Mouse (Mus musculus) embryonic facial prominence, embryonic 15.5 days (tissue): ENCODE measurements around the gene Kirrel3. TPM values are rescaled to one million over a fixed set of nuclear protein-coding genes. Genes with fewer than 3 reads are reported as not detected.

Experiments
- ATAC-seq: fragments of 200-750 bp; cut with Nextera tagmentation; 2 replicates; pipeline ENCODE4 v1.8.0; 2017; ENCODE audit warnings: low read depth, moderate TSS enrichment; ENCODE audit not compliant: insufficient number of reproducible peaks, low FRiP score, low TSS enrichment
- H3K27ac ChIP-seq: fragments of 300-500 bp; sonication (generic); replicated peaks from 2 replicates; pipeline ENCODE4 v1.5.1; 2015; ENCODE audit warnings: mild to moderate bottlenecking, inconsistent platforms
- H3K27me3 ChIP-seq: fragments of 300-500 bp; sonication (generic); 2 replicates; pipeline ENCODE4 v1.6.1; 2015; ENCODE audit warnings: inconsistent platforms
- H3K36me3 ChIP-seq: fragments of 300-500 bp; sonication (generic); 2 replicates; pipeline ENCODE4 v1.6.1; 2015; ENCODE audit warnings: mild to moderate bottlenecking, inconsistent platforms
- H3K4me1 ChIP-seq: fragments of 300-500 bp; sonication (generic); 2 replicates; pipeline ENCODE4 v1.6.1; 2015; ENCODE audit warnings: inconsistent platforms
- H3K4me2 ChIP-seq: fragments of 300-500 bp; sonication (generic); replicated peaks from 2 replicates; pipeline ENCODE4 v1.6.1; 2015; ENCODE audit warnings: mild to moderate bottlenecking, inconsistent platforms
- H3K4me3 ChIP-seq: fragments of 300-500 bp; sonication (generic); replicated peaks from 2 replicates; pipeline ENCODE4 v1.5.1; 2015; ENCODE audit warnings: mild to moderate bottlenecking, inconsistent platforms
- H3K9ac ChIP-seq: fragments of 300-500 bp; sonication (generic); 2 replicates; pipeline ENCODE4 v1.6.1; 2015; ENCODE audit warnings: inconsistent platforms
- H3K9me3 ChIP-seq: fragments of 300-500 bp; sonication (generic); replicated peaks from 2 replicates; pipeline ENCODE4 v1.6.1; 2016; ENCODE audit warnings: inconsistent platforms
- WGBS: fragments of 180-500 bp; shearing (Covaris S2); methylation state at CpG from one replicate; pipeline ENCODE4 v1.1.7; 2015; 5-methylcytosine and 5-hydroxymethylcytosine counted together
- polyA plus RNA-seq: library from polyadenylated mRNA; unstranded; fragments of >200 nt; fragmentation: Nextera tagmentation; extraction: Ambion mirVana; gene quantifications from 2 replicates; pipeline ENCODE4 v1.2.1, GENCODE M21; 2015

The Kirrel3 gene
- polyA plus RNA-seq, result 6.2 and 6.6 TPM in 2 replicates

GRCm38 (mm10) chr9:34485759-34486431, at the start of gene Kirrel3:
Gene Kirrel3, plus strand, starts transcription at chr9:34485894.
- Histone ChIP-seq H3K27me3 (peaks cover 32% of the 10 kb centered on the region), H3K9ac (peak within 1 kb of the TSS; percentile 18; the same call in 1 of the 2 replicates), H3K36me3 (no peaks in the 10 kb centered on the region), H3K9me3 (no peaks in the 10 kb centered on the region), H3K27ac (no peak within 1 kb of the TSS), H3K4me2 (peak within 1 kb of the TSS; percentile 93), H3K4me1 (peaks cover 29% of the 10 kb centered on the region), H3K4me3 (peak within 1 kb of the TSS; percentile 48)
- WGBS, result under 1% methylated on average over 35 of the region's 35 CpGs
- peak; percentile 65 for ATAC-seq

- Histone ChIP-seq H3K4me1 (no peaks in the 10 kb centered on the region; the same call in 1 of the 2 replicates), H3K27me3 (no peaks in the 10 kb centered on the region), H3K9ac (no peak overlapping the region), H3K36me3 (no peaks in the 10 kb centered on the region), H3K27ac (no peak overlapping the region), H3K9me3 (no peaks in the 10 kb centered on the region), H3K4me2 (no peak overlapping the region), H3K4me3 (no peak overlapping the region)
- WGBS, result 56% methylated on average over 4 of the region's 4 CpGs
- no peak for ATAC-seq
These were observed 45.0 kb upstream of the Kirrel3 start for GRCm38 (mm10) chr9:34440721-34441120.

- no peaks in the 10 kb centered on the region for H3K9me3 ChIP-seq
- H3K9ac ChIP-seq, result no peak overlapping the region
- ATAC-seq, result no peak
These were observed 41.7 kb upstream of the Kirrel3 start for GRCm38 (mm10) chr9:34443950-34444349.

GRCm38 (mm10) chr9:34446497-34447350, 39.0 kb upstream of the Kirrel3 start:
- 45% methylated on average over 15 of the region's 15 CpGs for WGBS
- ATAC-seq, result peak; percentile 78

More at GRCm38 (mm10) chr9:34443950-34444349, 41.7 kb upstream of the Kirrel3 start:
- Histone ChIP-seq H3K4me3 (no peak overlapping the region), H3K36me3 (no peaks in the 10 kb centered on the region), H3K27ac (no peak overlapping the region), H3K4me2 (no peak overlapping the region), H3K4me1 (no peaks in the 10 kb centered on the region; the same call in 1 of the 2 replicates), H3K27me3 (no peaks in the 10 kb centered on the region)
- WGBS, result 69% methylated on average over 4 of the region's 4 CpGs

GRCm38 (mm10) chr9:34447736-34448135, 38.0 kb upstream of the Kirrel3 start:
- Histone ChIP-seq H3K36me3 (no peaks in the 10 kb centered on the region), H3K4me1 (no peaks in the 10 kb centered on the region), H3K4me3 (no peak overlapping the region), H3K27ac (no peak overlapping the region), H3K9me3 (no peaks in the 10 kb centered on the region), H3K4me2 (no peak overlapping the region), H3K9ac (no peak overlapping the region), H3K27me3 (no peaks in the 10 kb centered on the region)
- no peak for ATAC-seq
- 86% methylated on average over 2 of the region's 2 CpGs for WGBS

More at GRCm38 (mm10) chr9:34446497-34447350, 39.0 kb upstream of the Kirrel3 start:
- no peaks in the 10 kb centered on the region for H3K4me1 ChIP-seq
- H3K9me3 ChIP-seq, result no peaks in the 10 kb centered on the region
- H3K27ac ChIP-seq, result no peak overlapping the region
- no peak overlapping the region for H3K9ac ChIP-seq
- H3K4me3 ChIP-seq, result no peak overlapping the region
- no peak overlapping the region for H3K4me2 ChIP-seq
- H3K27me3 ChIP-seq, result no peaks in the 10 kb centered on the region
- no peaks in the 10 kb centered on the region for H3K36me3 ChIP-seq

- H3K4me1 ChIP-seq, result no peaks in the 10 kb centered on the region
- H3K4me3 ChIP-seq, result no peak overlapping the region
- no peaks in the 10 kb centered on the region for H3K9me3 ChIP-seq
- ATAC-seq, result no peak
- no peak overlapping the region for H3K9ac ChIP-seq
- H3K27me3 ChIP-seq, result no peaks in the 10 kb centered on the region
- 80% methylated on average over 4 of the region's 4 CpGs for WGBS
- no peaks in the 10 kb centered on the region for H3K36me3 ChIP-seq
- H3K27ac ChIP-seq, result no peak overlapping the region
- H3K4me2 ChIP-seq, result no peak overlapping the region
These were observed 37.2 kb upstream of the Kirrel3 start for GRCm38 (mm10) chr9:34448467-34448866.

GRCm38 (mm10) chr9:34458189-34458588, 27.5 kb upstream of the Kirrel3 start:
- H3K27me3 ChIP-seq, result no peaks in the 10 kb centered on the region
- H3K4me1 ChIP-seq, result 0 out of 2 replicates have a peak, but pooled peaks cover 4% of the 10 kb centered on the region
- no peak overlapping the region for H3K27ac ChIP-seq
- WGBS, result 59% methylated on average over 5 of the region's 5 CpGs
- no peak overlapping the region for H3K4me2 ChIP-seq
- no peaks in the 10 kb centered on the region for H3K36me3 ChIP-seq
- H3K9me3 ChIP-seq, result no peaks in the 10 kb centered on the region
- ATAC-seq, result no peak
- H3K4me3 ChIP-seq, result no peak overlapping the region
- H3K9ac ChIP-seq, result no peak overlapping the region

- H3K4me3 ChIP-seq, result no peak overlapping the region
- no peak overlapping the region for H3K27ac ChIP-seq
- H3K9me3 ChIP-seq, result no peaks in the 10 kb centered on the region
- H3K9ac ChIP-seq, result no peak overlapping the region
- H3K4me2 ChIP-seq, result no peak overlapping the region
- 0 out of 2 replicates have a peak, but pooled peaks cover 4% of the 10 kb centered on the region for H3K4me1 ChIP-seq
- H3K27me3 ChIP-seq, result no peaks in the 10 kb centered on the region
- WGBS, result 46% methylated on average over 5 of the region's 5 CpGs
- no peak for ATAC-seq
- H3K36me3 ChIP-seq, result no peaks in the 10 kb centered on the region
These were observed 25.7 kb upstream of the Kirrel3 start for GRCm38 (mm10) chr9:34459968-34460367.

- WGBS, result 45% methylated on average over 2 of the region's 2 CpGs
- Histone ChIP-seq H3K9me3 (no peaks in the 10 kb centered on the region), H3K9ac (no peak overlapping the region), H3K4me3 (no peak overlapping the region), H3K4me2 (no peak overlapping the region), H3K27me3 (no peaks in the 10 kb centered on the region), H3K4me1 (no peaks in the 10 kb centered on the region), H3K36me3 (no peaks in the 10 kb centered on the region), H3K27ac (no peak overlapping the region)
- ATAC-seq, result no peak
These were observed 22.0 kb upstream of the Kirrel3 start for GRCm38 (mm10) chr9:34463666-34464065.

GRCm38 (mm10) chr9:34466058-34466457, 19.6 kb upstream of the Kirrel3 start:
- H3K27me3 ChIP-seq, result no peaks in the 10 kb centered on the region
- H3K4me2 ChIP-seq, result no peak overlapping the region
- H3K4me1 ChIP-seq, result no peaks in the 10 kb centered on the region
- H3K27ac ChIP-seq, result no peak overlapping the region
- WGBS, result 54% methylated on average over 3 of the region's 3 CpGs
- no peaks in the 10 kb centered on the region for H3K36me3 ChIP-seq
- no peak for ATAC-seq
- no peaks in the 10 kb centered on the region for H3K9me3 ChIP-seq
- no peak overlapping the region for H3K4me3 ChIP-seq
- H3K9ac ChIP-seq, result no peak overlapping the region

- Histone ChIP-seq H3K27ac (no peak overlapping the region), H3K36me3 (no peaks in the 10 kb centered on the region), H3K9ac (no peak overlapping the region), H3K4me3 (no peak overlapping the region), H3K4me1 (no peaks in the 10 kb centered on the region), H3K4me2 (no peak overlapping the region), H3K9me3 (no peaks in the 10 kb centered on the region), H3K27me3 (no peaks in the 10 kb centered on the region)
- WGBS, result 89% methylated on average over 3 of the region's 3 CpGs
- ATAC-seq, result no peak
These were observed 16.5 kb upstream of the Kirrel3 start for GRCm38 (mm10) chr9:34469180-34469579.
